Mouse (Mus musculus) embryonic facial prominence, embryonic 14.5 days (tissue): ENCODE results near the gene Olfr12. TPM values are rescaled to one million over a fixed set of nuclear protein-coding genes. Genes with fewer than 3 reads are reported as not detected.

Source experiments
- ATAC-seq: fragments of 200-750 bp; cut with Nextera tagmentation; 2 replicates; pipeline ENCODE4 v1.8.0; 2017; ENCODE audit warnings: low read depth, moderate number of reproducible peaks, moderate TSS enrichment
- DNase-seq: peaks from one replicate; pipeline ENCODE4 v3.0.0-alpha.2; 2015; ENCODE audit warnings: low spot score
- H3K27ac ChIP-seq: fragments of 300-500 bp; sonication (generic); replicated peaks from 2 replicates; pipeline ENCODE4 v1.5.1; 2014; ENCODE audit warnings: low read depth, mild to moderate bottlenecking, low read length, moderate library complexity
- H3K27me3 ChIP-seq: fragments of 300-500 bp; sonication (generic); replicated peaks from 2 replicates; pipeline ENCODE4 v1.6.1; 2014; ENCODE audit warnings: low read length; ENCODE audit not compliant: control insufficient read depth, insufficient read depth
- H3K36me3 ChIP-seq: fragments of 300-500 bp; sonication (generic); 2 replicates; pipeline ENCODE4 v1.6.1; 2014; ENCODE audit warnings: low read length, mixed read lengths; ENCODE audit not compliant: control insufficient read depth, insufficient read depth
- H3K4me1 ChIP-seq: fragments of 300-500 bp; sonication (generic); 2 replicates; pipeline ENCODE4 v1.6.1; 2014; ENCODE audit warnings: antibody characterized with exemption, low read length; ENCODE audit not compliant: control insufficient read depth, insufficient read depth
- H3K4me2 ChIP-seq: fragments of 300-500 bp; sonication (generic); 2 replicates; pipeline ENCODE4 v1.6.1; 2014; ENCODE audit warnings: low read depth, mild to moderate bottlenecking, low read length, moderate library complexity, mixed read lengths
- H3K4me3 ChIP-seq: fragments of 300-500 bp; sonication (generic); 2 replicates; pipeline ENCODE4 v1.5.1; 2014; ENCODE audit warnings: low read depth, mild to moderate bottlenecking, low read length
- H3K9ac ChIP-seq: fragments of 300-500 bp; sonication (generic); 2 replicates; pipeline ENCODE4 v1.6.1; 2014; ENCODE audit warnings: low read depth, mild to moderate bottlenecking, low read length, moderate library complexity, mixed read lengths
- H3K9me3 ChIP-seq: fragments of 300-500 bp; sonication (generic); 2 replicates; pipeline ENCODE4 v1.6.1; 2016; ENCODE audit warnings: low read length; ENCODE audit not compliant: control insufficient read depth
- WGBS: fragments of 180-500 bp; shearing (Covaris S2); extraction: QIAGEN DNeasy Blood & Tissue Kit; methylation state at CpG from one replicate; pipeline ENCODE4 v1.1.7; 2014; 5-methylcytosine and 5-hydroxymethylcytosine counted together
- polyA plus RNA-seq: library from polyadenylated mRNA; unstranded; fragments of >200 nt; fragmentation: Nextera tagmentation; extraction: Ambion mirVana; gene quantifications from 2 replicates; pipeline ENCODE4 v1.2.1, GENCODE M21; 2014

The Olfr12 gene
- polyA plus RNA-seq, 1 experiment from 2014 or later: 0.07 TPM

DNA sequence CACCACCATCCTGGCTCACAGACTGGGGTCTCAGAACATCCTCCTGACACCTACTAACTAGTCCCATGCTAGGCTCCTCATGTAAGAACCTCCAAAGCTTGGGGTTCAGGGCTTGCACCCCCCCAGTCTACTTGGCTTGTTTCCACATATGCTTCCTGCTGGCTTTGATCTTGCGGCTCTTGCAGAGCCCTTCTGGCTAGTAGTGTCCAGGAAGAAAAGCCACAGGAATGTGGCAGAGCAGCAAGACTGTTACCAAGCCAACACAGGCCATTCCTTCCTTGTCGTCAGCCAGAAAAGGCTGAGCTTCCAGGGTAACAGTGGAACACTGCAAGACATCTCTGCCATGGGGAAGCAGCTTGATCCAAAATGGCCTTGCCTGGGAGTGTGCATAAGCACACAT lies 37.1 kb downstream of the Olfr12 start:
- no peaks in the 10 kb centered on the region for H3K9me3 ChIP-seq
- H3K27me3 ChIP-seq: no peaks in the 10 kb centered on the region
- DNase-seq: no peak
- no peaks in the 10 kb centered on the region for H3K36me3 ChIP-seq
- no peak overlapping the region for H3K9ac ChIP-seq
- no peaks in the 10 kb centered on the region for H3K4me1 ChIP-seq
- H3K27ac ChIP-seq: no peak overlapping the region
- H3K4me2 ChIP-seq: no peak overlapping the region
- 29% methylated on average over 2 of the region's 2 CpGs for WGBS
- ATAC-seq: no peak
- no peak overlapping the region for H3K4me3 ChIP-seq

DNA sequence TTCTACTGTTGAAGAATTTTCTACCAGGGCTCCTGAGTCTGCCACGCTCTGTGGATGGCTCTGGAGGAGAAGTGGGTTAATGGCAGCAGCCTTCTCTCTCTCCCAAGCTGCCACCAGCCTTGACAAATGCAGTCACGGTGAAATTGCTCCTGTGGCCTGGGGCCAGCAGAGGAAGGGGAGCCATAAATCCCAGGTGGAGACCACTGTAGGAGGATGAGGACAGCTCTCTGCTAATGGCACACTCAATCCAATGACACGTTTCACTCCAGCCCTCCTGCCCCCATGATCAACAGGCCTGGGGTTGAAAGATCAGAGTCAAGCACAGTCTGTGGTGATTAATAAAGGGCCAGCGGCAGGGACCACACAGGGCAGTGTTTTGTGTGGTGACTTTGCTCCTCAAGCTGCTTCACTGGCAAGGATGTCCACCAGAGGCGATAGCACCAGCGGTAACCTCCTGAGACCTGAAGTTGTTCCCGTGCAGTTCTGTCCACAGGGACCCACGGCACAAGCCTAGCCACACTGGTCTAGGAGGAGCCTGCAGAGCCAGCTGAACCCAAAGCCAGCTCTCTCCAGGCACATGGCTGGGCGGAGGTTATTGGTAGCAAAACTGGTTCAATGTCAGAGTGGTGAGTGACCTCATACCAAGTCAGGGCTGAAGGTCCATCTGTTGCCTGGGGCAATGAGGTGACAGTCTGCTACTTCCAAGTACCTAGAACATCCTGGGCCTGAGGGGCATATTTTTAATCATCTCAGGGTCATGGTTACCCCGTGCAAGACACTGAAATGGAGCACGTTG lies 39.6 kb downstream of the Olfr12 start:
- DNase-seq (no peak), ATAC-seq (no peak)
- 72% methylated on average over 11 of the region's 11 CpGs for WGBS
- Histone ChIP-seq H3K4me3 (no peak overlapping the region), H3K4me1 (no peaks in the 10 kb centered on the region), H3K27ac (no peak overlapping the region), H3K9ac (no peak overlapping the region), H3K36me3 (no peaks in the 10 kb centered on the region), H3K4me2 (no peak overlapping the region), H3K9me3 (no peaks in the 10 kb centered on the region), H3K27me3 (no peaks in the 10 kb centered on the region)

GRCm38 (mm10) chr1:92659392-92659791 lies 41.8 kb downstream of the Olfr12 start:
- Histone ChIP-seq H3K36me3 (no peaks in the 10 kb centered on the region), H3K27ac (no peak overlapping the region), H3K4me1 (no peaks in the 10 kb centered on the region), H3K9ac (no peak overlapping the region), H3K4me2 (no peak overlapping the region), H3K4me3 (no peak overlapping the region), H3K27me3 (no peaks in the 10 kb centered on the region), H3K9me3 (no peaks in the 10 kb centered on the region)
- DNase-seq (no peak), ATAC-seq (no peak)
- WGBS: 55% methylated on average over 5 of the region's 5 CpGs

GRCm38 (mm10) chr1:92667106-92667505 lies 49.5 kb downstream of the Olfr12 start:
- 76% methylated on average over 6 of the region's 6 CpGs for WGBS
- H3K4me2 ChIP-seq: no peak overlapping the region
- H3K9me3 ChIP-seq: no peaks in the 10 kb centered on the region
- H3K4me3 ChIP-seq: no peak overlapping the region
- no peaks in the 10 kb centered on the region for H3K4me1 ChIP-seq
- H3K27me3 ChIP-seq: no peaks in the 10 kb centered on the region
- DNase-seq: no peak
- no peak overlapping the region for H3K9ac ChIP-seq
- no peaks in the 10 kb centered on the region for H3K36me3 ChIP-seq
- ATAC-seq: no peak
- H3K27ac ChIP-seq: no peak overlapping the region

DNA sequence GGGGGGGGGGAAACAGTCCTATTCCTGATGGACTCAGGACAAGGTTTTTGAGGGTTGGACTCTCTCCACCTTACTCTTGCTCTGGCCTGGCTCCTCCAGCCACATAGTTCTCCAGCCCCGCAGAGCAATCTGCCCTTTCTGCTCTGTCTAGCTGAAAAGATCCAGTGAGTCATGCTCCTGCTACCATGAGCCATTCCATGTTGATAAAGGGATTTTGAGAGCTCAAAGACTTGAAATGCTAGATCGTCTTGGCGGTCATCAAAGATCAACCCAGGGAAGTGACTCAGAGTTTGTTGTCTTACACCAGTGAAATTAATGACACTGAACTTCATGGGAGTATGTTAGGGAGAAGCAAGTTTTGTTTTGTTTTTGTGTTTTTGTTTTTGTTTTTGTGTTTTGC lies 51.8 kb downstream of the Olfr12 start:
- H3K4me3 ChIP-seq: no peak overlapping the region
- H3K27me3 ChIP-seq: no peaks in the 10 kb centered on the region
- H3K9me3 ChIP-seq: no peaks in the 10 kb centered on the region
- H3K27ac ChIP-seq: no peak overlapping the region
- DNase-seq (no peak), ATAC-seq (no peak)
- H3K4me1 ChIP-seq: no peaks in the 10 kb centered on the region
- no peak overlapping the region for H3K9ac ChIP-seq
- 88% methylated on average over 3 of the region's 3 CpGs for WGBS
- H3K36me3 ChIP-seq: no peaks in the 10 kb centered on the region
- H3K4me2 ChIP-seq: no peak overlapping the region

DNA sequence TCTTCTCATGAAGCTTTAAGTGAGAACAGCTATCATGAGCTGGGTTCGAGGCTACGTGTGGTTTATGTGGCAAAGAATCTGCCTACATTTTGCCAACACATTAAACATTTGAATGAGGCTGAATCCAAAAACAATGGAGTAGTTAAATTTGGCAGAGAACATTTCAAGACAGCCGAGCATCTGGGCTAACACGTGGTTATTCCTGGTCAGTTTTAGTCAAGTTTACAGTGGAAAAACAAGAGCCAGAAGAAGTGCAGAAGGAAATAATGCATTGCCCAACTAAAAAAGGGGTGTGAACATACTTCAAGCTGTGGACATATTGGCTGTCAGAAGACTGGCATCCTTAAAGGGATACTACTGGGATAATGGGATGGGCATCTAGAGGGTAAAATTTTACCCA lies 53.7 kb downstream of the Olfr12 start:
- Histone ChIP-seq H3K9me3 (no peaks in the 10 kb centered on the region), H3K9ac (no peak overlapping the region), H3K27me3 (no peaks in the 10 kb centered on the region), H3K36me3 (no peaks in the 10 kb centered on the region), H3K4me2 (no peak overlapping the region), H3K4me3 (no peak overlapping the region), H3K27ac (no peak overlapping the region), H3K4me1 (no peaks in the 10 kb centered on the region)
- ATAC-seq (no peak), DNase-seq (no peak)
- whole genome bisulfite sequencing: 74% methylated on average over 4 of the region's 4 CpGs

Other genes starting within 250 kb of the Olfr12 start
- gene Ndufa10, start 143.9 kb upstream of the Olfr12 start, polyA plus RNA-seq: 256 and 284 TPM in 2 replicates
- gene Olfr1416, start 132.7 kb upstream of the Olfr12 start, polyA plus RNA-seq: 0.03 TPM in 1 of 2 replicates, not detected in the other
- not detected in 2 replicates for gene Olfr1415, start 121.7 kb upstream of the Olfr12 start, polyA plus RNA-seq
- gene Olfr1414, start 99.1 kb upstream of the Olfr12 start, polyA plus RNA-seq: 0.11 and 0.12 TPM in 2 replicates
- gene Olfr1413, start 46.5 kb upstream of the Olfr12 start, polyA plus RNA-seq: not detected in 2 replicates
- gene Olfr1412, start 32.0 kb upstream of the Olfr12 start, polyA plus RNA-seq: not detected in 2 replicates
- not detected in 2 replicates for gene Olfr1411, start 23.4 kb upstream of the Olfr12 start, polyA plus RNA-seq
- gene Olfr1410, start 12.0 kb upstream of the Olfr12 start, polyA plus RNA-seq: not detected in 2 replicates
- 425 and 478 TPM in 2 replicates for gene Cops9, start 24.2 kb downstream of the Olfr12 start, polyA plus RNA-seq
- gene Otos, start 31.1 kb downstream of the Olfr12 start, polyA plus RNA-seq: 0.12 and 0.51 TPM in 2 replicates
- 93.3 and 104 TPM in 2 replicates for gene Gpc1, start 213.9 kb downstream of the Olfr12 start, polyA plus RNA-seq